Mouse (Mus musculus) midbrain, embryonic 10.5 days (tissue): ENCODE results near the gene H2-M10.3. TPM values are rescaled to one million over a fixed set of nuclear protein-coding genes. Genes with fewer than 3 reads are reported as not detected.
"Not testable (repeated sequence)": the region's sequence is repeated elsewhere in the genome, so short reads cannot be mapped to it uniquely, and the experiment has no call there.

Experiments used
- DNase-seq: peaks from one replicate; pipeline ENCODE4 v3.0.0-alpha.2; 2017; ENCODE audit warnings: low spot score
- H3K27ac ChIP-seq: fragments of 300-500 bp; sonication (generic); replicated peaks from 2 replicates; pipeline ENCODE4 v1.5.1; 2016; ENCODE audit warnings: mild to moderate bottlenecking
- H3K27me3 ChIP-seq: fragments of 300-500 bp; sonication (generic); 2 replicates; pipeline ENCODE4 v1.6.1; 2016; ENCODE audit warnings: low read depth, mild to moderate bottlenecking; ENCODE audit not compliant: poor library complexity, severe bottlenecking
- H3K36me3 ChIP-seq: fragments of 300-500 bp; sonication (generic); 2 replicates; pipeline ENCODE4 v1.6.1; 2016; ENCODE audit warnings: mild to moderate bottlenecking, moderate library complexity
- H3K4me1 ChIP-seq: fragments of 300-500 bp; sonication (generic); 2 replicates; pipeline ENCODE4 v1.6.1; 2016
- H3K4me3 ChIP-seq: fragments of 300-500 bp; sonication (generic); 2 replicates; pipeline ENCODE4 v1.5.1; 2016; ENCODE audit warnings: mild to moderate bottlenecking, moderate library complexity
- H3K9me3 ChIP-seq: fragments of 300-500 bp; sonication (generic); replicated peaks from 2 replicates; pipeline ENCODE4 v1.6.1; 2016; ENCODE audit warnings: mild to moderate bottlenecking
- WGBS: fragments of 180-500 bp; shearing (Covaris S2); methylation state at CpG from one replicate; pipeline ENCODE4 v1.1.7; 2016; 5-methylcytosine and 5-hydroxymethylcytosine counted together
- polyA plus RNA-seq: library from polyadenylated mRNA; unstranded; fragments of >200 nt; fragmentation: Nextera tagmentation; extraction: Ambion mirVana; gene quantifications from 2 replicates; pipeline ENCODE4 v1.2.1, GENCODE M21; 2016

The H2-M10.3 gene
- not detected in 2 replicates for polyA plus RNA-seq

DNA sequence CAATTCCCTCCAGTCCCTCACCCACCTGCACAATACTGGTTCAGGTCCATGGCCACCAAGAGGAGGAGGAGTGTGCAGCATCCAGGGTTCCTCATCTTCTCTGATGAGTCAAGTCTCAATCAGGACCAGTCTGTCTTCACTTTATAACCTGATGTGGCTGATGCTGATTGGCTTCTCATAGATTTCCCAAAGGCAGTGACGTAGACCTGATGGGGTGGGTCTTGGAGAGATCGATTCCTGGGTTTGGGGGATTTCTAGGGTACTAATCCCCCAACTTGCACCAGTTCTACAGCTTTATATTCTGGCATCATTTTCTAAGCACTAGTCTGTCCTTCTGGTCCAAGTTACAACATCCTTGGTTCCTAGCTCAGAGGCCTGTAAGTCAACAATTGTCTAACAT is at the start of gene H2-M10.3:
TSS of gene H2-M10.3 (minus strand) at position 101 of the 400 bp plus-strand sequence.
- H3K4me3 ChIP-seq, H3K27me3 ChIP-seq, H3K36me3 ChIP-seq, DNase-seq, H3K9me3 ChIP-seq, H3K4me1 ChIP-seq, H3K27ac ChIP-seq: not testable (repeated sequence)
- WGBS = 88% methylated on average over 2 of the region's 2 CpGs

DNA sequence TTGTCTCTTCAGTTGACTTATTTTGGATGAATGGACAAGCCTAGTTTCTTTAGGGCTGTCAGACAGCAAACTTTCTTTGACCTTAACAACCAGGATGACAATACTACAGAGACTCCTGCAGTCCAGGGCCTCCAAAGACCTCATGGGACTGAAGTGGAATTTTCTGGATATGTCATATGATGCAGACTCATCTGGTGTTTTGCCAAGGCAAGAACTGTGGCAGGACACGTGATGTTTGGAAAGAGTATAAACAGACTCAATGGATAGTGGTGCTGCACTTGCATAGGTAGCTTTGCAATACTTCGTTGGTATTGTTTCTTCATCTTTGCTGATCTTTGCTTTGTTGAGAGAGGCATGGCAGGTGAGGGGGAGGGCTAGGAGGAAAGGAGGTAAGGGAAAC is 49.2 kb upstream of the H2-M10.3 start:
- Histone ChIP-seq H3K36me3 (no peaks in the 10 kb centered on the region), H3K4me1 (no peaks in the 10 kb centered on the region), H3K9me3 (no peaks in the 10 kb centered on the region; the same call in 1 of the 2 replicates), H3K27me3 (no peaks in the 10 kb centered on the region), H3K4me3 (no peak overlapping the region), H3K27ac (no peak overlapping the region)
- no peak for DNase-seq
- 65% methylated on average over 2 of the region's 2 CpGs for WGBS

DNA sequence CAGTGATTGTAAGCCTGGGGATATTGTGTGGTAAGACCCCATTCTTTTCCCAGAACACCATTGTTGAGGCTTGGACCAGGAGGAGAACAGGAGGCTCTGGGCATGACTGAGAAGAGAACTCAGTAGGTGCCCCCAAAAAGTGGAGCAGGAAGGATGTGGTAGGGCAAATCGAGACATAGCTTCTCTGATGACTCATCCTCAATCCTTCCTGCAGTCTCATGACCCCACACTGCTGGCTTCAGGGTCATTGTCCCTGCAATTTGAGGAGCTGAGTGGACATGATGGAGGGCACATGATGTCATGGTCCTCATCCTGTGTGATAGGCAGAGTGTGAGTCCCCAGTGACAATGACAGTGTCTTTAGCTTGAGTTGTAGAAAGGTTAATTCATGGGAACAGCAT is 47.2 kb upstream of the H2-M10.3 start:
- Histone ChIP-seq H3K9me3 (no peaks in the 10 kb centered on the region), H3K4me3 (no peak overlapping the region), H3K27ac (no peak overlapping the region), H3K4me1 (no peaks in the 10 kb centered on the region), H3K27me3 (no peaks in the 10 kb centered on the region), H3K36me3 (no peaks in the 10 kb centered on the region)
- WGBS = 79% methylated on average over 1 of the region's 1 CpGs
- DNase-seq = no peak

DNA sequence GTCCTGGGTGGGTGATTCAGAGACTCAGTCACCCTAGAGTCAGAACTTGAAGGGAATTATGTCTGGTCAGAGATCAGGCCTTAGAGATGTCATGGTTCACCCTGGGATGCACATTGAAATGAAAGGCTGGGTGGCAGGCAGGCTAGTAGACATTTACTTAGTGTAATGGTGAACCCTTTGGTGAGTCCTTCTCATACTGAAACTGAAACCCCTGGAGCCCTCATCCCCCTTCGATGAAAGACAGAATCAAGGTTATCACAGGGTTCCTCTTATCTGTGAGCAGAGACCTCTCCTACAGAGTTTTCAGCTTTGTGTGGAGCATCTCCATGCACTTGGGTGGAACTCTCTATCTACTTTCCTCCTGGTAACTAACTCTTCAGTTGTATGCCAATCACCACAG is 46.1 kb upstream of the H2-M10.3 start:
- WGBS = 96% methylated on average over 1 of the region's 1 CpGs
- no peak for DNase-seq
- H3K27ac ChIP-seq = no peak overlapping the region
- H3K36me3 ChIP-seq = no peaks in the 10 kb centered on the region
- H3K4me3 ChIP-seq = no peak overlapping the region
- no peaks in the 10 kb centered on the region for H3K27me3 ChIP-seq
- H3K4me1 ChIP-seq = no peaks in the 10 kb centered on the region
- no peaks in the 10 kb centered on the region for H3K9me3 ChIP-seq

DNA sequence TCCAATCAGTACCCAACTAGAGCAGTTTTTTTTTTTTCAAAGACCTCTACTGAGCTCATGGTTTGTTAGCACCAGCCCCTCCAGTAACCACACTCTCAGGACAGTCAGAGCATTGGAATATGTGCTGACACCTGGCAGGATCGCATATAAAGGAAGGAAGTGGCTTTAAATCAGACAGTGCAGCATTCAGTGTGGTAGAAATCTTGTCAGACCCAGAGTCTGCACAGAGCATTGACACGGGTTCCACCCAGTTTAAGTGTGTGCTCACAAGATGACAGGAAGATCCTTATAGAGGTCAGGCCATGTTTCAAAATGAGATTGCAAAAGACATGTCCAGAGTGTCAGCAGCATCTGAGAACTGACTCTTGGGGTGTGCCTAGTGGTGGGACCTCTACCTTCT is 21.7 kb upstream of the H2-M10.3 start:
- no peaks in the 10 kb centered on the region for H3K27me3 ChIP-seq
- WGBS = 87% methylated on average over 2 of the region's 2 CpGs
- no peak overlapping the region for H3K27ac ChIP-seq
- H3K36me3 ChIP-seq = no peaks in the 10 kb centered on the region
- no peaks in the 10 kb centered on the region for H3K9me3 ChIP-seq
- no peak for DNase-seq
- no peak overlapping the region for H3K4me3 ChIP-seq
- no peaks in the 10 kb centered on the region for H3K4me1 ChIP-seq

DNA sequence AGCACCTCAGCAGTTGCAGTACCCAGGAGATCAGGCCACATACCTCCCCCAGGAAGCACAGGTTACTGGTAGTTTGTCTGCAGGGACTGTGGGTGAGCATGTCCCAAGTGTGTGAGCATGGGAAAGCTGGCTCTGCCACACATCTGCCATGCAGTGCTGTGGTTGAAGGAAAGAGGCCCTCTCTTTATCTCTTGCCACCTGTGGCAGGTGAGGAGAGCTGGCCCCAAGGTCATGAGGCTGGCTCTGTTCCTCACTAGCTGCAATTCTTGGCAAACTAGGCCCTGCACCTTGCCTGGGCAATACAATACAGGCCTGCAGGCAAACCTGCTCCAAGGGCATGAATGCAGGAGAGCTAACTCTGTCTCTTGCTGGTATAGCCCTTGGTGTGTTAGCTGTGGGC is 5.8 kb downstream of the H2-M10.3 start:
- H3K9me3 ChIP-seq, H3K36me3 ChIP-seq, DNase-seq, H3K27ac ChIP-seq, H3K4me3 ChIP-seq, H3K4me1 ChIP-seq, H3K27me3 ChIP-seq: not testable (repeated sequence)

DNA sequence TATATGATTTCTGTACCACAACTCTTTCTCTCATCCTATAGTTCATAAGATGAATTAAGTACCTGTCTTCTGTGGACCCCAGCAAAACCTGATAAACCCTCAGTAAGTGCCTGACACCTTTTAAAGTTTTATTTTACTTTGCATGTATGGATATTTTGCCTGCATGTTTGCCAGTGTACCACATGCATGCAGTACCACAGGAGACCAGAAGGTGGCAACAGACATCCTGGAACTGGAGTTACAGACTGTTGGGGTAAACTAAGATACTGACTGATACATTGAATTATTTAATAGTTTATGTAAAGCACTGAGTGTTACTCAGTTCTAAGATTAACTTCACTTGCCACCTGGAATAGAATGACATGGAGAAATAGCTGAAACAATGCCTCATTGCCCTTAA is 10.7 kb downstream of the H2-M10.3 start:
- not testable (repeated sequence) for H3K4me1 ChIP-seq, H3K9me3 ChIP-seq, H3K4me3 ChIP-seq, H3K36me3 ChIP-seq, H3K27ac ChIP-seq, H3K27me3 ChIP-seq
- peak; percentile 30 for DNase-seq

DNA sequence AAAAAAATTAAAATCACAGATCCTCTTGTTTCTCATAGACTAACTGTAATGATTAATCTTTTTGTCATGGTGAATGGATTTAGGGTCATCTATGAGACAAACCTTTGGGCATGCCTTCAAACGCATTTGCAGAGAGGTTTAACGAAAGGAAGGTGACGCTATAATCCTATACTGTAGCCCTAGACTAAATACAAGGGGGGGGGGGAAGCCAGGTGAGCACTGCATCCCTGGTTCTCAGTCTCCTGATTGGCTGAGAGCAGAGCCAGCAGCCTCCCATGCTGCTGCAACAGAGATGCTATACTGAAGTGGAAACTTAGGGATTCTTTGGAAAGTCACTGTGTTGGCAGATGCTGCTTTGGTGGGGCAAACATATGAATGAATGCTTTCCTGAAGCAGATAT is 12.5 kb downstream of the H2-M10.3 start:
- Histone ChIP-seq H3K4me1 (no peaks in the 10 kb centered on the region; the same call in 1 of the 2 replicates), H3K27me3 (no peaks in the 10 kb centered on the region), H3K36me3 (no peaks in the 10 kb centered on the region), H3K9me3 (no peaks in the 10 kb centered on the region), H3K4me3 (no peak overlapping the region), H3K27ac (no peak overlapping the region)
- WGBS = 30% methylated on average over 3 of the region's 3 CpGs
- DNase-seq = no peak

DNA sequence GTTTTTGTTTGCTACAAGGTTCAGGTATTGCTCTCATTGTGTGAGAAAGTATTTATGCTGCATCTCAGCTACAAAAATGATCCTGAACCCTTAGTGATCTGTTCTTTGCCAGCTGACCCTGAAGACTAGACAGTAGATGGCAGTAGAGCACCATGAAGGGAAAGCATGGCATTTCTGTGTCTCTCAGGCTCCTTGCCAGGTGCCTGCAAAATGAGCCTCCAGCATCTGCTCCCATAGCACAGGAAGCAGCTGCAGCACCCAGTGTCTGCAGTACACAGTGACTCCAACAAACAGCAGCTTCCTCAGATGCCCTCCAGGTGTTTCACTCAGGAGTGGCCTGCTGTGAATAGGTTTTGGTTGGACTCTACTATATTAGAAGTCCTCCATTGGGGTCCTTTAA is 12.9 kb downstream of the H2-M10.3 start:
- DNase-seq = peak; percentile 29
- not testable (repeated sequence) for H3K9me3 ChIP-seq, H3K27ac ChIP-seq, H3K27me3 ChIP-seq, H3K36me3 ChIP-seq, H3K4me3 ChIP-seq, H3K4me1 ChIP-seq

DNA sequence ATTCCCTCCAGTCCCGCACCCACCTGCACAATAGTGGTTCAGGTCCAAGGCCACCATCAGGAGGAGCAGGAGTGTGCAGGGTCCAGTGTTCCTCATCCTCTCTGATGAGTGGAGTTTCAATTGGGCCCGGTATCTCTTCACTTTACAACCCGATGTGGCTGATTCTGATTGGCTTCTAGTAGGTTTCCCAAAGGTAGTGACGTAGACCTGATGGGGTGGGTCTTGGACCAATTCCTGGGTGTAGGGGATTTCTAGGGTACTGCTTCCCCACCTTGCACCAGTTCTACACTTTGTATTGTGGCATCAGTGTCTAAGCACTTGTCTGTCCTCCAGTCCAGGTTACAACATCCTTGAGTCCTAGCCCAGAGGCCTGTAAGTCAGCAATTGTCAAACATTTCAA is 42.2 kb downstream of the H2-M10.3 start, which contains the start of gene H2-M10.1:
TSS of gene H2-M10.1 (minus strand) at position 101 of the 400 bp plus-strand sequence.
- no peak within 1 kb of the TSS for H3K27ac ChIP-seq
- no peaks in the 10 kb centered on the region for H3K9me3 ChIP-seq
- no peaks in the 10 kb centered on the region for H3K4me1 ChIP-seq
- H3K4me3 ChIP-seq = no peak within 1 kb of the TSS
- no peaks in the 10 kb centered on the region for H3K36me3 ChIP-seq
- DNase-seq = no peak
- 88% methylated on average over 4 of the region's 4 CpGs for WGBS
- H3K27me3 ChIP-seq = no peaks in the 10 kb centered on the region

DNA sequence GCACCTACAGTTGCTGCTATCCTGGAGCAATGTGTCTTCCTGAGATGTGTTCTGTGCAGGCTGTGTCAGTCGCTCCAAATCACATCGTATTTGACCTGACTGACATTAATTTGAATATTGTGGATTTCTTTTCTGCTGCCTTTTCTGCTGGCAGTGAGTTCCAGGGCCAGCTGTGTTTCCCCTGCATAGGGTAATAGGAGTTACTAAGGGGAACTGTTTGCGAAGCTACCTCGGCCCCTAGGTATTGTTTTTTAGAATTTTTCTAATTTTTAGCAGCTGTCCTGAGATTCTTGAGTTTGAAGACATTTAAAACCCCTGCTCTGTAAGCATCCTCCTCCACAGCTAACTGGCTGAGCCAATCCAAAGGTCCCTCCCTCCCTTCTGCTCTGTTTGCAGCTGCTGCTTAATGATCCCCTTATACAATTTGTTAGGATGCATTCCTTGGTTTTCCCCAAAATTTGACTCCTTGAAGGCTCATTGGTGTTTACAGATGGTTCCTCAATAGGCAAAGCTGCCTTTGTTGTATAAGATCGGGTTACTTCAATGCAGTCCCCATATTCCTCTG is 52.4 kb downstream of the H2-M10.3 start:
- H3K9me3 ChIP-seq = no peaks in the 10 kb centered on the region
- peak overlapping the region; percentile 68 for H3K4me3 ChIP-seq
- 31% methylated on average over 5 of the region's 5 CpGs for WGBS
- peaks cover 6% of the 10 kb centered on the region; the same call in 1 of the 2 replicates for H3K4me1 ChIP-seq
- H3K36me3 ChIP-seq = no peaks in the 10 kb centered on the region
- H3K27ac ChIP-seq = peak overlapping the region; percentile 85
- DNase-seq = no peak
- H3K27me3 ChIP-seq = no peaks in the 10 kb centered on the region; the same call in 1 of the 2 replicates

DNA sequence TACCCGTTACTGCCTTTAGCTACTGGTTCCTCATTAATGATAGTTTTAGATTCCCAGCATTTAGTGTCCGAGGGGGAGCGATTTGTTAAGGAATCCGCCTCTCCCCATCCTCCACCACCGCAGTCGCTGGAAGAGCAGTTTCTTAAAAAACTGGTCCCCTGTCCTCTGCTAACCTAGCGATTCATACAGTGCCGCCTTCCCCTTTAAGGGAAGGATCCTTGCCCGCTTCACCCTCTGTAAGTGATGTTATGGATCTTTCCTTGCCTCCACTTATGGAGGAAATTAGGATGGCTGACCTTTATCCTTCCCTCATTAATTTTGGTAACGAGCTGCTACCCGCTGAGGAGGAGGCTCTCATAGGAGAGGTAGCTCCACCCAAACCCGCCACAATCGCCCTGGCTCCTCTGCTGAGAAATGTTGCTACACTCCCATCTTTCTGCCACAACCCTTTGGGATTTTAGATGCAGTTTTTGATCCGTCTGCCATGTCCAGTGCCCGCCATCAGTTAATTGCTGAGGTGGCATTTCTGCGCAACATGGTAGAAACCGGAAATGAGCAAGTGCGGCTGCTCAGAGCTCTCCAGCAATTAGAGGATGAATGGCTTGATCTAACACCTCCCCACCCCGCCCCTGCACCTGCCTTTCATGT is 53.1 kb downstream of the H2-M10.3 start:
- Histone ChIP-seq H3K27me3 (no peaks in the 10 kb centered on the region; the same call in 1 of the 2 replicates), H3K4me3 (peak overlapping the region; percentile 68), H3K27ac (peak overlapping the region; percentile 85), H3K36me3 (no peaks in the 10 kb centered on the region), H3K4me1 (peaks cover 6% of the 10 kb centered on the region; the same call in 1 of the 2 replicates), H3K9me3 (no peaks in the 10 kb centered on the region)
- WGBS = under 1% methylated on average over 19 of the region's 19 CpGs
- peak; percentile 59 for DNase-seq
